Mouse (Mus musculus): ENCODE measurements around the gene Cinp. TPM values are rescaled to one million over a fixed set of nuclear protein-coding genes. Genes with fewer than 3 reads are reported as not detected.
A peak's percentile ranks its signal among the peaks of the same experiment; 100 is the strongest.

Cinp gene
- polyA plus RNA-seq, 2 experiments, result 42.9 to 68.2 TPM

GRCm38 (mm10) chr12:110837192-110837841, 51.6 kb downstream of the Cinp start:
- Histone ChIP-seq H3K27ac (no peak overlapping the region), H3K4me3 (ENCODE audit: insufficient read depth in 1 of 2, low read depth in 2 of 2, low read length in 2 of 2) (no peak overlapping the region), H3K9ac (replicated peaks) (no peak overlapping the region), H3K4me2 (ENCODE audit: low read depth) (no peak overlapping the region), H3K4me1 (replicated peaks; ENCODE audit: control insufficient read depth in 2 of 2, insufficient read depth in 2 of 2, low read length in 1 of 2) (peaks cover 0 to 3% of the 10 kb centered on the region in 2 experiments; a peak in 1 of 4 replicates), H3K27me3 (ENCODE audit: control insufficient read depth, insufficient read depth, low read length) (peaks cover 6% of the 10 kb centered on the region), H3K9me3 (ENCODE audit: control insufficient read depth, low read length) (no peaks in the 10 kb centered on the region), H3K36me3 (replicated peaks; ENCODE audit: control insufficient read depth, insufficient read depth, low read depth) (no peaks in the 10 kb centered on the region)
- ATAC-seq (ENCODE audit: insufficient read depth) (no peak), DNase-seq (ENCODE audit: low read depth in 3 of 3, low spot score in 3 of 3) (no peak)
- WGBS (ENCODE audit: insufficient replicate concordance), result 36% methylated on average over 5 of the region's 5 CpGs
- TF ChIP-seq CTCF (IDR thresholded peaks at IDR 0.05; ENCODE audit: low read depth), result no peak
- no peak for TF ChIP-seq EP300 (IDR thresholded peaks at IDR 0.05; ENCODE audit: low read depth)

DNA sequence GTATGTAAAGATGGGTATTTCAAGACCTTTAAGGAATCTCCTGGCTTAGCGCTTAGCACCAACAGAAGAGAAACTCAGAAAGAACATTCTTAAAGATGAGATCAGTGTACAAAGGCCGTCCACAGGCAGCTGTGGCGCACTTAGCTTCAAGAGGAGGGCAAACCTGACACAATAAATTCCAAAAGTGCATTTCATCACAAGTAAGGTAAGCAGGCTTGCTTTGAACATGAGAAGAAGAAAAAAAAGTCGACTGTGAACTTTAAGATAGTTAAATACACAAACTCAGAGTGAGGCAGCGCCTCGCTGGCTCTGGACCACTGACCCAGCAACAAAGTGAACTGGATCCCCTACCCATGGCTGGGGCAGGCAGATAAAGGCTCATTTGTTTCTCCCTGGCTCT, 52.2 kb downstream of the Cinp start:
- H3K27ac ChIP-seq, result no peak overlapping the region
- no peak overlapping the region for H3K4me3 ChIP-seq (ENCODE audit: insufficient read depth in 1 of 2, low read depth in 2 of 2, low read length in 2 of 2)
- H3K27me3 ChIP-seq (ENCODE audit: control insufficient read depth, insufficient read depth, low read length), result peaks cover 6% of the 10 kb centered on the region
- ATAC-seq (ENCODE audit: insufficient read depth), result no peak
- no peak for DNase-seq (ENCODE audit: low read depth in 3 of 3, low spot score in 3 of 3)
- H3K36me3 ChIP-seq (replicated peaks; ENCODE audit: control insufficient read depth, insufficient read depth, low read depth), result no peaks in the 10 kb centered on the region
- peaks cover 0 to 3% of the 10 kb centered on the region in 2 experiments; a peak in 1 of 4 replicates for H3K4me1 ChIP-seq (replicated peaks; ENCODE audit: control insufficient read depth in 2 of 2, insufficient read depth in 2 of 2, low read length in 1 of 2)
- H3K9me3 ChIP-seq (ENCODE audit: control insufficient read depth, low read length), result no peaks in the 10 kb centered on the region
- TF ChIP-seq CTCF (IDR thresholded peaks at IDR 0.05; ENCODE audit: low read depth) (no peak), EP300 (IDR thresholded peaks at IDR 0.05; ENCODE audit: low read depth) (no peak)
- 53% methylated on average over 6 of the region's 6 CpGs for WGBS (ENCODE audit: insufficient replicate concordance)
- no peak overlapping the region for H3K9ac ChIP-seq (replicated peaks)
- H3K4me2 ChIP-seq (ENCODE audit: low read depth), result no peak overlapping the region

GRCm38 (mm10) chr12:110835182-110835581, 53.8 kb downstream of the Cinp start:
- Histone ChIP-seq H3K9me3 (ENCODE audit: control insufficient read depth, low read length) (no peaks in the 10 kb centered on the region), H3K36me3 (replicated peaks; ENCODE audit: control insufficient read depth, insufficient read depth, low read depth) (no peaks in the 10 kb centered on the region), H3K4me3 (ENCODE audit: insufficient read depth in 1 of 2, low read depth in 2 of 2, low read length in 2 of 2) (no peak overlapping the region), H3K4me1 (replicated peaks; ENCODE audit: control insufficient read depth in 2 of 2, insufficient read depth in 2 of 2, low read length in 1 of 2) (0 out of 4 replicates have a peak, but pooled peaks cover 0 to 2% of the 10 kb centered on the region in 2 experiments), H3K27me3 (ENCODE audit: control insufficient read depth, insufficient read depth, low read length) (peaks cover 6% of the 10 kb centered on the region), H3K27ac (no peak overlapping the region), H3K4me2 (ENCODE audit: low read depth) (no peak overlapping the region), H3K9ac (replicated peaks) (no peak overlapping the region)
- ATAC-seq (ENCODE audit: insufficient read depth) (no peak), DNase-seq (ENCODE audit: low read depth in 3 of 3, low spot score in 3 of 3) (no peak)
- TF ChIP-seq EP300 (IDR thresholded peaks at IDR 0.05; ENCODE audit: low read depth) (no peak), CTCF (IDR thresholded peaks at IDR 0.05; ENCODE audit: low read depth) (no peak)
- 83% methylated on average over 3 of the region's 3 CpGs for WGBS (ENCODE audit: insufficient replicate concordance)

- no peak overlapping the region for H3K27ac ChIP-seq
- no peak overlapping the region for H3K4me3 ChIP-seq (ENCODE audit: insufficient read depth in 1 of 2, low read depth in 2 of 2, low read length in 2 of 2)
- no peaks in the 10 kb centered on the region for H3K4me1 ChIP-seq (replicated peaks; ENCODE audit: control insufficient read depth in 2 of 2, insufficient read depth in 2 of 2, low read length in 1 of 2)
- ATAC-seq (ENCODE audit: insufficient read depth) (no peak), DNase-seq (ENCODE audit: low read depth in 3 of 3, low spot score in 3 of 3) (no peak)
- 71% methylated on average over 10 of the region's 11 CpGs for WGBS (ENCODE audit: insufficient replicate concordance)
- H3K9ac ChIP-seq (replicated peaks), result no peak overlapping the region
- H3K27me3 ChIP-seq (ENCODE audit: control insufficient read depth, insufficient read depth, low read length), result no peaks in the 10 kb centered on the region
- no peak overlapping the region for H3K4me2 ChIP-seq (ENCODE audit: low read depth)
- no peaks in the 10 kb centered on the region for H3K36me3 ChIP-seq (replicated peaks; ENCODE audit: control insufficient read depth, insufficient read depth, low read depth)
- no peaks in the 10 kb centered on the region for H3K9me3 ChIP-seq (ENCODE audit: control insufficient read depth, low read length)
- TF ChIP-seq CTCF (IDR thresholded peaks at IDR 0.05; ENCODE audit: low read depth) (0 out of 2 replicates have a peak, but pooled peaks have one; percentile 2), EP300 (IDR thresholded peaks at IDR 0.05; ENCODE audit: low read depth) (no peak)
Measured at GRCm38 (mm10) chr12:110830293-110831024, 58.5 kb downstream of the Cinp start.

GRCm38 (mm10) chr12:110828908-110829307, 60.0 kb downstream of the Cinp start:
- no peaks in the 10 kb centered on the region for H3K9me3 ChIP-seq (ENCODE audit: control insufficient read depth, low read length)
- no peak for ATAC-seq (ENCODE audit: insufficient read depth)
- TF ChIP-seq EP300 (IDR thresholded peaks at IDR 0.05; ENCODE audit: low read depth) (no peak), CTCF (IDR thresholded peaks at IDR 0.05; ENCODE audit: low read depth) (no peak)
- 79% methylated on average over 4 of the region's 4 CpGs for WGBS (ENCODE audit: insufficient replicate concordance)
- no peak overlapping the region for H3K4me3 ChIP-seq (ENCODE audit: insufficient read depth in 1 of 2, low read depth in 2 of 2, low read length in 2 of 2)
- no peaks in the 10 kb centered on the region for H3K4me1 ChIP-seq (replicated peaks; ENCODE audit: control insufficient read depth in 2 of 2, insufficient read depth in 2 of 2, low read length in 1 of 2)
- H3K4me2 ChIP-seq (ENCODE audit: low read depth), result no peak overlapping the region
- H3K9ac ChIP-seq (replicated peaks), result no peak overlapping the region
- no peaks in the 10 kb centered on the region for H3K36me3 ChIP-seq (replicated peaks; ENCODE audit: control insufficient read depth, insufficient read depth, low read depth)
- DNase-seq (ENCODE audit: low read depth in 3 of 3, low spot score in 3 of 3), result no peak
- no peaks in the 10 kb centered on the region for H3K27me3 ChIP-seq (ENCODE audit: control insufficient read depth, insufficient read depth, low read length)
- H3K27ac ChIP-seq, result no peak overlapping the region

Other genes starting within 250 kb of the Cinp start
- gene 1700001K19Rik, start 206.5 kb downstream of the Cinp start, polyA plus RNA-seq (2012; rRNA removed), result not detected in 2 replicates
- gene 1700001K19Rik, start 206.5 kb downstream of the Cinp start, polyA plus RNA-seq (2014; fragmentation: Nextera tagmentation; extraction: Ambion mirVana), result not detected in 2 replicates
- gene Hsp90aa1, start 186.4 kb downstream of the Cinp start, polyA plus RNA-seq (2012; rRNA removed), result 103 and 161 TPM in 2 replicates
- 653 and 697 TPM in 2 replicates for gene Hsp90aa1, start 186.4 kb downstream of the Cinp start, polyA plus RNA-seq (2014; fragmentation: Nextera tagmentation; extraction: Ambion mirVana)
- 9.1 and 10.1 TPM in 2 replicates for gene Wdr20, start 151.2 kb downstream of the Cinp start, polyA plus RNA-seq (2012; rRNA removed)
- 7.5 and 8.8 TPM in 2 replicates for gene Wdr20, start 151.2 kb downstream of the Cinp start, polyA plus RNA-seq (2014; fragmentation: Nextera tagmentation; extraction: Ambion mirVana)
- gene Mok, start 48.2 kb downstream of the Cinp start, polyA plus RNA-seq (2012; rRNA removed), result 0.18 and 0.24 TPM in 2 replicates
- 0.23 and 0.43 TPM in 2 replicates for gene Mok, start 48.2 kb downstream of the Cinp start, polyA plus RNA-seq (2014; fragmentation: Nextera tagmentation; extraction: Ambion mirVana)
- gene Zfp839, start 38.9 kb downstream of the Cinp start, polyA plus RNA-seq (2012; rRNA removed), result 1.4 and 1.9 TPM in 2 replicates
- gene Zfp839, start 38.9 kb downstream of the Cinp start, polyA plus RNA-seq (2014; fragmentation: Nextera tagmentation; extraction: Ambion mirVana), result 0.62 and 0.67 TPM in 2 replicates
- gene Tecpr2, start 119 bp upstream of the Cinp start, polyA plus RNA-seq (2012; rRNA removed), result 2.0 and 2.3 TPM in 2 replicates
- gene Tecpr2, start 119 bp upstream of the Cinp start, polyA plus RNA-seq (2014; fragmentation: Nextera tagmentation; extraction: Ambion mirVana), result 1.1 and 1.5 TPM in 2 replicates
- gene Ankrd9, start 89.9 kb upstream of the Cinp start, polyA plus RNA-seq (2012; rRNA removed), result 47.4 and 57.4 TPM in 2 replicates
- gene Ankrd9, start 89.9 kb upstream of the Cinp start, polyA plus RNA-seq (2014; fragmentation: Nextera tagmentation; extraction: Ambion mirVana), result 41.8 and 49.8 TPM in 2 replicates
- 7.2 and 9.1 TPM in 2 replicates for gene Rcor1, start 150.2 kb upstream of the Cinp start, polyA plus RNA-seq (2012; rRNA removed)
- gene Rcor1, start 150.2 kb upstream of the Cinp start, polyA plus RNA-seq (2014; fragmentation: Nextera tagmentation; extraction: Ambion mirVana), result 5.8 and 6.2 TPM in 2 replicates